In the genomic region with DNA sequence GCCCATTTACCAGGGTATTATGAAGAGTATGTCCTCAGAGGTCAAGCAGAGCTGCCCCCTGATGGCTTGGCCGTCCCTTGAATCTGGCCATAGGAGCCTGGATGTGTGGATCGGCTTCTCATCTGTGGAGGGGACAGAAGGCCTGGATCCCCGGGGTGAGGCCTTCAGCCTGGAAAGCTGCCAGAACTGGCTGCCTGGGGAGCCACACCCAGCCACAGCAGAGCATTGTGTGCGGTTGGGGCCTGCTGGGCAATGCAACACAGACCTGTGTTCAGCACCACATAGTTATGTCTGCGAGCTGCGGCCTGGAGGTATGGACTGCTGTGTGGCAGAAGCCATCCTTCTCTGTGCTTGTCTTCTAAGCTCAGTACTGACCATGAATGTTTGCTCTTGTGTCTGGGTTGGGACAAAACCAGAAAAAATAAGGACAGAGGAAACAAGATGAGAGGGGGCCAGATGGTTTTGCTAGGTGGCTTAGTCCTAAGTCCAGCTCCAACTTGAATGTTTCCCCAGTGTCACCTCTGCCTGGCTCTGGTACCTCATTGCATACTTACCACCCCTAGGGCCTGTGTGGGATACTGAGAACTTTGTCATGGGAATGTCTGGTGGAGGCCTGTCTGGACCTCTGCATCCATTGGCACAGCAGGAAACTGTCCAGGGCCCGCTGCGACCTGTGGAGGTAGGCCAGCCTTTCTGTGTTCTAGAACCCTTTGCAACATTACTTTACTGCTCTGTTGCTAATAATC, we compare ENCODE assay signal across 8 mouse cellular contexts. TPM values are rescaled to one million over a fixed set of nuclear protein-coding genes. Genes with fewer than 3 reads are reported as not detected.
DNase-seq lines count a peak whose midpoint lies in the region; ATAC-seq and TF ChIP-seq lines count a peak whose summit lies in the region.

No protein-coding gene starts in this region.

- no peak overlapping the region; the same call in 1 of the 2 replicates for H3K9ac ChIP-seq in kidney, embryonic 16.5 days (replicated peaks; ENCODE audit: low read length)
- H3K9ac ChIP-seq in intestine, embryonic 14.5 days (ENCODE audit: low read length), result no peak overlapping the region
- H3K9ac ChIP-seq in midbrain, embryonic 11.5 days (ENCODE audit: low read length), result no peak overlapping the region

- H3K4me1 ChIP-seq in kidney, embryonic 16.5 days (ENCODE audit: insufficient read depth, low read length), result 0 out of 2 replicates have a peak, but pooled peaks cover 3% of the 10 kb centered on the region
- H3K4me1 ChIP-seq in intestine, embryonic 14.5 days (replicated peaks; ENCODE audit: control insufficient read depth, insufficient read depth, low read length), result 0 out of 2 replicates have a peak, but pooled peaks cover 8% of the 10 kb centered on the region
- no peaks in the 10 kb centered on the region for H3K4me1 ChIP-seq in midbrain, embryonic 11.5 days (ENCODE audit: control insufficient read depth, insufficient read depth, low read length)

- no peak for TF ChIP-seq POLR2A in myocyte (IDR thresholded peaks at IDR 0.05; ENCODE audit: insufficient read length, low read depth)

- 68% methylated on average over 8 of the region's 8 CpGs for WGBS in kidney, embryonic 16.5 days
- 56% methylated on average over 8 of the region's 8 CpGs for WGBS in intestine, embryonic 14.5 days
- WGBS in midbrain, embryonic 11.5 days, result 77% methylated on average over 8 of the region's 8 CpGs

- no peak for ATAC-seq in kidney, embryonic 16.5 days (ENCODE audit: low FRiP score, low TSS enrichment)
- peak; percentile 53 for ATAC-seq in common myeloid progenitor, adult 5-6 weeks (replicated peaks; ENCODE audit: low read depth, poor library complexity, severe bottlenecking)
- peak; percentile 53; the same call in 1 of the 2 replicates for ATAC-seq in intestine, embryonic 14.5 days (replicated peaks; ENCODE audit: low FRiP score, low TSS enrichment, low read depth)
- ATAC-seq in activated CD4-positive, CD25-positive, alpha-beta regulatory T cell, adult 4 months, result no peak
- no peak for ATAC-seq in midbrain, embryonic 11.5 days (ENCODE audit: low FRiP score)

- no peaks in the 10 kb centered on the region for H3K27me3 ChIP-seq in kidney, embryonic 16.5 days (ENCODE audit: insufficient read depth, low read length)
- no peaks in the 10 kb centered on the region for H3K27me3 ChIP-seq in intestine, embryonic 14.5 days (replicated peaks; ENCODE audit: control insufficient read depth, insufficient read depth, low read length)
- no peaks in the 10 kb centered on the region for H3K27me3 ChIP-seq in myocyte (ENCODE audit: control insufficient read depth, insufficient read depth, insufficient read length)
- no peaks in the 10 kb centered on the region for H3K27me3 ChIP-seq in midbrain, embryonic 11.5 days (ENCODE audit: control insufficient read depth, insufficient read depth, low read length)

- no peak overlapping the region for H3ac ChIP-seq in myocyte (ENCODE audit: control insufficient read depth, insufficient read length)

- no peak overlapping the region for H3K4me3 ChIP-seq in kidney, embryonic 16.5 days (ENCODE audit: low read length)
- no peak overlapping the region for H3K4me3 ChIP-seq in intestine, embryonic 14.5 days (ENCODE audit: low read depth, low read length)
- no peak overlapping the region for H3K4me3 ChIP-seq in myocyte
- H3K4me3 ChIP-seq in midbrain, embryonic 11.5 days (ENCODE audit: low read depth, low read length), result no peak overlapping the region

- DNase-seq in kidney, postnatal 10 days, result peak; percentile 54
- DNase-seq in intestine, embryonic 14.5 days (ENCODE audit: low spot score), result peak; percentile 62
- no peak for DNase-seq in ovary, postnatal 10 days (ENCODE audit: low spot score)
- DNase-seq in midbrain, embryonic 11.5 days (ENCODE audit: low spot score, missing footprints), result no peak

- no peak overlapping the region for H3K27ac ChIP-seq in kidney, embryonic 16.5 days (ENCODE audit: low read length)
- H3K27ac ChIP-seq in intestine, embryonic 14.5 days (ENCODE audit: low read depth), result no peak overlapping the region
- no peak overlapping the region for H3K27ac ChIP-seq in midbrain, embryonic 11.5 days (ENCODE audit: low read depth, low read length)

- peaks cover 17% of the 10 kb centered on the region for H3K79me2 ChIP-seq in myocyte (ENCODE audit: control insufficient read depth, insufficient read depth)

- peaks cover 44% of the 10 kb centered on the region for H3K36me3 ChIP-seq in kidney, embryonic 16.5 days (ENCODE audit: insufficient read depth, low read length)
- H3K36me3 ChIP-seq in intestine, embryonic 14.5 days (ENCODE audit: control insufficient read depth, insufficient read depth, low read length), result peaks cover 47% of the 10 kb centered on the region
- H3K36me3 ChIP-seq in myocyte (ENCODE audit: control insufficient read depth, insufficient read depth), result peaks cover 26% of the 10 kb centered on the region
- H3K36me3 ChIP-seq in midbrain, embryonic 11.5 days (ENCODE audit: control insufficient read depth, insufficient read depth, low read length), result peaks cover 3% of the 10 kb centered on the region; the same call in 1 of the 2 replicates

- H3K9me3 ChIP-seq in kidney, embryonic 16.5 days (ENCODE audit: low read length), result no peaks in the 10 kb centered on the region
- no peaks in the 10 kb centered on the region for H3K9me3 ChIP-seq in intestine, embryonic 14.5 days (ENCODE audit: control insufficient read depth, low read length)
- no peaks in the 10 kb centered on the region for H3K9me3 ChIP-seq in midbrain, embryonic 11.5 days (ENCODE audit: control insufficient read depth, low read length)

- H3K4me2 ChIP-seq in kidney, embryonic 16.5 days (replicated peaks; ENCODE audit: low read depth, low read length), result no peak overlapping the region
- no peak overlapping the region for H3K4me2 ChIP-seq in intestine, embryonic 14.5 days (ENCODE audit: low read length)
- peak overlapping the region; percentile 46 for H3K4me2 ChIP-seq in myocyte (ENCODE audit: low read depth)
- no peak overlapping the region for H3K4me2 ChIP-seq in midbrain, embryonic 11.5 days

TF ChIP-seq in myocyte, 11 proteins besides CTCF, POLR2A, EP300 and RAD21:
- TF ChIP-seq USF1 (IDR thresholded peaks at IDR 0.05; ENCODE audit: low read depth) (no peak), MYOD1 (IDR thresholded peaks at IDR 0.05; ENCODE audit: control insufficient read depth in 1 of 3, insufficient read length in 2 of 3, low read depth in 2 of 3) (peak in 1 of 3 experiments; percentile 50), MYOG (IDR thresholded peaks at IDR 0.05; ENCODE audit: control insufficient read depth in 1 of 3, insufficient read depth in 1 of 3, insufficient read length in 2 of 3, low read depth in 2 of 3) (peak in 2 of 3 experiments; percentile 8 to 77)
TF ChIP-seq in myocyte: peak in this region for 2.

RNA-seq across cellular contexts. Expression of gene Pkd1, which starts 17.6 kb away (rescaled TPM):
- polyA plus RNA-seq in kidney, embryonic 16.5 days (2015; fragmentation: Nextera tagmentation; extraction: Ambion mirVana), result 22.5 and 24.3 TPM in 2 replicates
- 8.3 and 37.4 TPM in 2 replicates for total RNA-seq in common myeloid progenitor, adult 5-6 weeks (2017)
- 26.8 and 28.4 TPM in 2 replicates for polyA plus RNA-seq in intestine, embryonic 14.5 days (2014; fragmentation: Nextera tagmentation; extraction: Ambion mirVana)
- polyA plus RNA-seq in myocyte (2012; fragmentation: generic; extraction: Trizol), result 47.2 TPM
- 10 to 100 TPM; 11.5 to 15.4 TPM for polyA plus RNA-seq in activated CD4-positive, CD25-positive, alpha-beta regulatory T cell, adult 4 months (2017; shearing (Covaris generic))
- polyA plus RNA-seq in midbrain, embryonic 11.5 days (2014; fragmentation: Nextera tagmentation; extraction: Ambion mirVana), result 11.9 and 18.5 TPM in 2 replicates

RNA-seq across cellular contexts. Expression of gene Rab26, which starts 33.2 kb away (rescaled TPM):
- polyA plus RNA-seq in kidney, embryonic 16.5 days (2015; fragmentation: Nextera tagmentation; extraction: Ambion mirVana), result 2.8 and 3.0 TPM in 2 replicates
- 0.05 TPM in 1 of 2 replicates, not detected in the other for total RNA-seq in common myeloid progenitor, adult 5-6 weeks (2017)
- 2.6 and 5.7 TPM in 2 replicates for polyA plus RNA-seq in intestine, embryonic 14.5 days (2014; fragmentation: Nextera tagmentation; extraction: Ambion mirVana)
- polyA plus RNA-seq in myocyte (2012; fragmentation: generic; extraction: Trizol), result 0.35 TPM
- polyA plus RNA-seq in activated CD4-positive, CD25-positive, alpha-beta regulatory T cell, adult 4 months (2017; shearing (Covaris generic)), result 1 to 10 TPM; 2.8 to 3.3 TPM
- 1.8 and 2.2 TPM in 2 replicates for polyA plus RNA-seq in midbrain, embryonic 11.5 days (2014; fragmentation: Nextera tagmentation; extraction: Ambion mirVana)

RNA-seq across cellular contexts. Expression of gene Traf7, which starts 39.5 kb away (rescaled TPM):
- polyA plus RNA-seq in kidney, embryonic 16.5 days (2015; fragmentation: Nextera tagmentation; extraction: Ambion mirVana), result 102 and 113 TPM in 2 replicates
- total RNA-seq in common myeloid progenitor, adult 5-6 weeks (2017), result 59.3 and 60.5 TPM in 2 replicates
- 97.3 and 104 TPM in 2 replicates for polyA plus RNA-seq in intestine, embryonic 14.5 days (2014; fragmentation: Nextera tagmentation; extraction: Ambion mirVana)
- 112 TPM for polyA plus RNA-seq in myocyte (2012; fragmentation: generic; extraction: Trizol)
- polyA plus RNA-seq in activated CD4-positive, CD25-positive, alpha-beta regulatory T cell, adult 4 months (2017; shearing (Covaris generic)), result 10 to 100 TPM; 35.0 to 58.7 TPM
- 67.1 and 80.8 TPM in 2 replicates for polyA plus RNA-seq in midbrain, embryonic 11.5 days (2014; fragmentation: Nextera tagmentation; extraction: Ambion mirVana)

Comparison
In these comparisons a context has a peak if more than half of its experiments do, and no peak if none do; other contexts are left out.
1. DNase-seq: peak in kidney, postnatal 10 days (single experiment) and intestine, embryonic 14.5 days (single experiment); none in ovary, postnatal 10 days (single experiment) and midbrain, embryonic 11.5 days (single experiment).
2. ATAC-seq: peak in common myeloid progenitor, adult 5-6 weeks (single experiment) and intestine, embryonic 14.5 days (single experiment); none in kidney, embryonic 16.5 days (single experiment), activated CD4-positive, CD25-positive, alpha-beta regulatory T cell, adult 4 months (single experiment) and midbrain, embryonic 11.5 days (single experiment).